Mouse (Mus musculus): ENCODE data around the gene Adamts12. TPM values are rescaled to one million over a fixed set of nuclear protein-coding genes. Genes with fewer than 3 reads are reported as not detected.
A peak's percentile ranks its signal among the peaks of the same experiment; 100 is the strongest.

The Adamts12 gene
- polyA plus RNA-seq, 1 experiment from 2014 or later = 1.9 TPM

DNA sequence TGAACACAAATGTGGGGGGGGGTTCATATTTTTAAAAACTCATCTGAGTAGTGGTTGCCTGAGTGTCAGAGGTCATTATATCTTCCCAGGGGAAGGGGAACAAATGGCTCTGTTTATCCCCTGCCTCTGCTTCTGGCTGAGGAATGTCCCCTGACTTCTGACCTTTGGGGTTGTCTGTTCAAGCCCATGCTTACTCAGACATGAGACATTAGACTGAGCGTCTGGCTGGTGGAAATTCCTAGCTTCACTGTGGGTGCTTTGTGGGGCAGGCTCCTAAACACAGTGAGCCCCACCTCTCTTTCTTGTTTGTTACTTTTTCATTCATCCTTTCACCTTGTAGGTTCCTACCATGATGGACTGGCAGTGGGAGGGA, 20.4 kb downstream of the Adamts12 start:
- H3K27ac ChIP-seq (ENCODE audit: low read length) = no peak overlapping the region
- 43% methylated on average over 1 of the region's 1 CpGs for WGBS

GRCm38 (mm10) chr15:11089494-11089893, 24.9 kb downstream of the Adamts12 start:
- Histone ChIP-seq H3K4me1 (ENCODE audit: insufficient read depth, low read depth, low read length) (no peaks in the 10 kb centered on the region), H3K9ac (replicated peaks; ENCODE audit: low read depth) (no peak overlapping the region), H3K27ac (ENCODE audit: low read length) (no peak overlapping the region), H3K4me2 (replicated peaks; ENCODE audit: low read depth, low read length) (no peak overlapping the region), H3K27me3 (replicated peaks; ENCODE audit: insufficient read depth, low read length) (no peaks in the 10 kb centered on the region), H3K36me3 (ENCODE audit: insufficient read depth, low read length) (no peaks in the 10 kb centered on the region), H3K4me3 (ENCODE audit: low read depth, low read length) (no peak overlapping the region), H3K9me3 (ENCODE audit: low read length) (no peaks in the 10 kb centered on the region)
- 82% methylated on average over 3 of the region's 3 CpGs for WGBS
- no peak for TF ChIP-seq CTCF (IDR thresholded peaks at IDR 0.05)
- TF ChIP-seq EP300 (IDR thresholded peaks at IDR 0.05) = no peak
- no peak for ATAC-seq
- DNase-seq (ENCODE audit: low spot score) = no peak

More for the DNA sequence above, 20.4 kb downstream of the Adamts12 start:
- Histone ChIP-seq H3K4me3 (ENCODE audit: low read depth, low read length) (no peak overlapping the region), H3K9ac (replicated peaks; ENCODE audit: low read depth) (no peak overlapping the region), H3K36me3 (ENCODE audit: insufficient read depth, low read length) (no peaks in the 10 kb centered on the region), H3K4me2 (replicated peaks; ENCODE audit: low read depth, low read length) (no peak overlapping the region), H3K4me1 (ENCODE audit: insufficient read depth, low read depth, low read length) (no peaks in the 10 kb centered on the region), H3K27me3 (replicated peaks; ENCODE audit: insufficient read depth, low read length) (no peaks in the 10 kb centered on the region), H3K9me3 (ENCODE audit: low read length) (no peaks in the 10 kb centered on the region)
- ATAC-seq = peak; percentile 46
- TF ChIP-seq CTCF (IDR thresholded peaks at IDR 0.05) (no peak), EP300 (IDR thresholded peaks at IDR 0.05) (no peak)
- DNase-seq (ENCODE audit: low spot score) = no peak

GRCm38 (mm10) chr15:11095566-11095965, 31.0 kb downstream of the Adamts12 start:
- ATAC-seq (no peak), DNase-seq (ENCODE audit: low spot score) (peak; percentile 57)
- Histone ChIP-seq H3K9me3 (ENCODE audit: low read length) (no peaks in the 10 kb centered on the region), H3K36me3 (ENCODE audit: insufficient read depth, low read length) (no peaks in the 10 kb centered on the region), H3K4me3 (ENCODE audit: low read depth, low read length) (no peak overlapping the region), H3K27ac (ENCODE audit: low read length) (no peak overlapping the region), H3K4me2 (replicated peaks; ENCODE audit: low read depth, low read length) (no peak overlapping the region), H3K27me3 (replicated peaks; ENCODE audit: insufficient read depth, low read length) (no peaks in the 10 kb centered on the region), H3K9ac (replicated peaks; ENCODE audit: low read depth) (no peak overlapping the region), H3K4me1 (ENCODE audit: insufficient read depth, low read depth, low read length) (no peaks in the 10 kb centered on the region)
- no peak for TF ChIP-seq EP300 (IDR thresholded peaks at IDR 0.05)
- no peak for TF ChIP-seq CTCF (IDR thresholded peaks at IDR 0.05)
- WGBS = 31% methylated on average over 3 of the region's 3 CpGs

- WGBS = 74% methylated on average over 4 of the region's 4 CpGs
These were observed 33.5 kb downstream of the Adamts12 start for GRCm38 (mm10) chr15:11097967-11098702.

GRCm38 (mm10) chr15:11098940-11099339, 34.4 kb downstream of the Adamts12 start:
- no peak for TF ChIP-seq CTCF (IDR thresholded peaks at IDR 0.05)
- TF ChIP-seq EP300 (IDR thresholded peaks at IDR 0.05) = no peak
- H3K27ac ChIP-seq (ENCODE audit: low read length) = no peak overlapping the region
- no peak overlapping the region for H3K9ac ChIP-seq (replicated peaks; ENCODE audit: low read depth)

More at GRCm38 (mm10) chr15:11097967-11098702, 33.5 kb downstream of the Adamts12 start:
- DNase-seq (ENCODE audit: low spot score) = no peak
- ATAC-seq = no peak
- no peak for TF ChIP-seq EP300 (IDR thresholded peaks at IDR 0.05)
- TF ChIP-seq CTCF (IDR thresholded peaks at IDR 0.05) = no peak
- Histone ChIP-seq H3K36me3 (ENCODE audit: insufficient read depth, low read length) (no peaks in the 10 kb centered on the region), H3K4me2 (replicated peaks; ENCODE audit: low read depth, low read length) (no peak overlapping the region), H3K9ac (replicated peaks; ENCODE audit: low read depth) (no peak overlapping the region), H3K27ac (ENCODE audit: low read length) (no peak overlapping the region), H3K27me3 (replicated peaks; ENCODE audit: insufficient read depth, low read length) (no peaks in the 10 kb centered on the region), H3K4me3 (ENCODE audit: low read depth, low read length) (no peak overlapping the region), H3K4me1 (ENCODE audit: insufficient read depth, low read depth, low read length) (no peaks in the 10 kb centered on the region), H3K9me3 (ENCODE audit: low read length) (no peaks in the 10 kb centered on the region)

DNA sequence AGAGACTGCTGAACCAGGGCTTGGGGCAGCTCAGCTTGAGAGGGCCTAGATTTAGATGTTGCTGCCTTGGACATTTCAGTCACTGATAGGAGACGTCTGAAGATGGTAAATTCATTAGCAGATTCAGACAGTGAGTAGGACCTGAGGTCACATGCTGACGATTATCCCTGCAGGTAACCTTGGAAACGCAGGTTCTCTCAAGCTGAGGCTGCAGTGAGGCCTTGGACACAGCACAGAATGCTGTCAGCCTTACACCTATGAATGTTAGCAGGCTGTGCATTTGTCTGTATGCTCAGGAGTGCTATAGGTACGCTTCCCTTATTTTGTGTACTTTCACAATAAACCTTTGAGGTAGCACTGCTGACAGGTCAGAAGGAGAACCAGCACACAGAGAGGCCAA, 36.3 kb downstream of the Adamts12 start:
- WGBS = 70% methylated on average over 4 of the region's 4 CpGs
- Histone ChIP-seq H3K4me1 (ENCODE audit: insufficient read depth, low read depth, low read length) (no peaks in the 10 kb centered on the region), H3K4me2 (replicated peaks; ENCODE audit: low read depth, low read length) (no peak overlapping the region), H3K9ac (replicated peaks; ENCODE audit: low read depth) (no peak overlapping the region), H3K4me3 (ENCODE audit: low read depth, low read length) (no peak overlapping the region), H3K27me3 (replicated peaks; ENCODE audit: insufficient read depth, low read length) (no peaks in the 10 kb centered on the region), H3K9me3 (ENCODE audit: low read length) (no peaks in the 10 kb centered on the region), H3K36me3 (ENCODE audit: insufficient read depth, low read length) (no peaks in the 10 kb centered on the region), H3K27ac (ENCODE audit: low read length) (no peak overlapping the region)
- TF ChIP-seq CTCF (IDR thresholded peaks at IDR 0.05) = no peak
- TF ChIP-seq EP300 (IDR thresholded peaks at IDR 0.05) = no peak
- no peak for DNase-seq (ENCODE audit: low spot score)
- no peak for ATAC-seq

More at GRCm38 (mm10) chr15:11098940-11099339, 34.4 kb downstream of the Adamts12 start:
- H3K4me1 ChIP-seq (ENCODE audit: insufficient read depth, low read depth, low read length) = no peaks in the 10 kb centered on the region
- H3K4me2 ChIP-seq (replicated peaks; ENCODE audit: low read depth, low read length) = no peak overlapping the region
- H3K9me3 ChIP-seq (ENCODE audit: low read length) = no peaks in the 10 kb centered on the region
- H3K36me3 ChIP-seq (ENCODE audit: insufficient read depth, low read length) = no peaks in the 10 kb centered on the region
- WGBS = 66% methylated on average over 7 of the region's 7 CpGs
- no peak overlapping the region for H3K4me3 ChIP-seq (ENCODE audit: low read depth, low read length)
- no peaks in the 10 kb centered on the region for H3K27me3 ChIP-seq (replicated peaks; ENCODE audit: insufficient read depth, low read length)
- DNase-seq (ENCODE audit: low spot score) (no peak), ATAC-seq (no peak)

Data from lung, postnatal 0 days (tissue).